In the genomic region with DNA sequence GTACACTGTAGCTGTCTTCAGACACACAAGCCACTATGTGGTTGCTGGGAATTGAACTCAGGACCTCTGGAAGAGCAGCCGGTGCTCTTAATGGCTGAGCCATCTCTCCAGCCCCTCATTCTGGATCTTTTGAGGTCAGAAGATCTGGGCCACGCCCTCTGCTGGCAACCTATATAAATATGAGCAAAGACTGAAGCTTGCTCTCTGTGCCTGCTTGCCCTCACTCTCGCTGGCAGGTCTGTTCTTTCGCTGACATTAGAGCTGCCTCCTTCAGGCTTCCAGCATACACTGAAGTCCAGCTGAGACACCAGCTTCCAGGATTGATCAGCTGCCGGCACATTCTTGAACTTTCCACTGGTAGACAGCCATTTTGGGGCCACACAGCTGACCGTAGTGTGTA, we compare ENCODE assay signal across 18 mouse cellular contexts. TPM values are rescaled to one million over a fixed set of nuclear protein-coding genes. Genes with fewer than 3 reads are reported as not detected.
A peak's percentile ranks its signal among the peaks of the same experiment; 100 is the strongest.
DNase-seq lines count a peak whose midpoint lies in the region; ATAC-seq and TF ChIP-seq lines count a peak whose summit lies in the region.
"Had no signal": no experiment of that assay in that cellular context is flagged by ENCODE, and none has a peak within 500 bp of the region (broad histone marks: within the 10 kb centered on the region; RNA-seq: fewer than 3 reads in every experiment).

No protein-coding gene starts in this region.

- no peak overlapping the region for H3K9ac ChIP-seq in MEL (ENCODE audit: control insufficient read depth, low read depth, low read length, poor library complexity, severe bottlenecking)
- H3K9ac ChIP-seq: forebrain, embryonic 13.5 days; hindbrain, embryonic 15.5 days; limb, embryonic 15.5 days; lung, embryonic 14.5 days; neural tube, embryonic 12.5 days had no signal

- peaks cover 17% of the 10 kb centered on the region for H3K4me1 ChIP-seq in lung, adult 2 months (ENCODE audit: control insufficient read depth, insufficient read depth, low read length)
- H3K4me1 ChIP-seq in MEL (ENCODE audit: control insufficient read depth in 1 of 2, insufficient read depth in 2 of 2, low read length in 2 of 2): no peaks in the 10 kb centered on the region
- H3K4me1 ChIP-seq in small intestine, adult 2 months (ENCODE audit: control insufficient read depth, insufficient read depth, insufficient read length, low read length): peaks cover 3% of the 10 kb centered on the region; the same call in 1 of the 2 replicates

- 0 out of 2 replicates have a peak, but pooled peaks have one; percentile 6 for TF ChIP-seq CTCF in lung, adult 2 months (IDR thresholded peaks at IDR 0.05; ENCODE audit: insufficient read depth, low read length)
- TF ChIP-seq CTCF in MEL (IDR thresholded peaks at IDR 0.05 in 2 of 3, conservative IDR thresholded peaks at IDR 0.05 in 1 of 3; ENCODE audit: control insufficient read depth in 1 of 3, insufficient read depth in 1 of 3, low read depth in 2 of 3, low read length in 3 of 3, poor library complexity in 1 of 3, severe bottlenecking in 1 of 3): peak in 1 of 3 experiments; percentile 21; a peak in 1 of 6 replicates
- peak; percentile 16; the same call in 1 of the 2 replicates for TF ChIP-seq CTCF in small intestine, adult 2 months (IDR thresholded peaks at IDR 0.05; ENCODE audit: extremely low read depth, insufficient read length, insufficient replicate concordance, low read depth, low read length)

- no peak for TF ChIP-seq POLR2A in lung, adult 2 months (IDR thresholded peaks at IDR 0.05; ENCODE audit: borderline replicate concordance, extremely low read depth, low read depth, low read length)
- TF ChIP-seq POLR2A in MEL (IDR thresholded peaks at IDR 0.05; ENCODE audit: control insufficient read depth in 1 of 2, insufficient read depth in 1 of 2, low read depth in 1 of 2, low read length in 2 of 2, poor library complexity in 1 of 2): no peak
- no peak for TF ChIP-seq POLR2A in small intestine, adult 2 months (IDR thresholded peaks at IDR 0.05; ENCODE audit: low read depth, low read length)

- H3K9me3 ChIP-seq in MEL (replicated peaks; ENCODE audit: insufficient read depth, low read length): no peaks in the 10 kb centered on the region
- H3K9me3 ChIP-seq: forebrain, embryonic 13.5 days; hindbrain, embryonic 15.5 days; limb, embryonic 15.5 days; neural tube, embryonic 12.5 days had no signal

- no peaks in the 10 kb centered on the region for H3K79me2 ChIP-seq in MEL (ENCODE audit: control insufficient read depth, insufficient read depth, low read length, poor library complexity)

- no peaks in the 10 kb centered on the region for H3K36me3 ChIP-seq in MEL (ENCODE audit: control insufficient read depth in 1 of 2, insufficient read depth in 2 of 2, low read length in 2 of 2)
- no peaks in the 10 kb centered on the region for H3K36me3 ChIP-seq in small intestine, adult 2 months (ENCODE audit: control insufficient read depth, insufficient read depth, low read length)
- H3K36me3 ChIP-seq: G1E; hindbrain, embryonic 15.5 days; limb, embryonic 15.5 days; neural tube, embryonic 12.5 days had no signal

- TF ChIP-seq RAD21 in MEL (IDR thresholded peaks at IDR 0.05; ENCODE audit: low read depth, low read length): no peak

- WGBS in lung, adult 2 months: 62% methylated on average over 6 of the region's 6 CpGs
- 56% methylated on average over 6 of the region's 6 CpGs for WGBS in small intestine, adult 2 months

- H3K27ac ChIP-seq in MEL (ENCODE audit: control insufficient read depth, low read depth, low read length): no peak overlapping the region
- no peak overlapping the region for H3K27ac ChIP-seq in small intestine, adult 2 months (ENCODE audit: insufficient read depth, low read depth, low read length)
- H3K27ac ChIP-seq: forebrain, embryonic 13.5 days; hindbrain, embryonic 15.5 days; limb, embryonic 15.5 days; neural tube, embryonic 12.5 days had no signal

- TF ChIP-seq EP300 in MEL (IDR thresholded peaks at IDR 0.05; ENCODE audit: low read depth in 1 of 2, low read length in 2 of 2): no peak

- no peak overlapping the region for H3K4me3 ChIP-seq in lung, adult 2 months (replicated peaks; ENCODE audit: extremely low read depth, low read depth, low read length)
- H3K4me3 ChIP-seq in MEL (ENCODE audit: control insufficient read depth in 1 of 2, insufficient read depth in 1 of 2, low read depth in 2 of 2, low read length in 2 of 2): no peak overlapping the region
- no peak overlapping the region for H3K4me3 ChIP-seq in small intestine, adult 2 months (ENCODE audit: low read depth, low read length)
- H3K4me3 ChIP-seq: forebrain, embryonic 13.5 days; hindbrain, embryonic 15.5 days; limb, embryonic 15.5 days; neural tube, embryonic 12.5 days had no signal

- intact Hi-C loops in gastrocnemius, postnatal 14 days (cut with DNase I; ENCODE audit: low total_unique reads): loop anchor here (2.0 to 5.0 kb wide), 2 partner anchors 115 to 129 kb away; no protein-coding TSS in a partner anchor

- peak; percentile 29 for DNase-seq in gastrocnemius, postnatal 14 days
- no peak for DNase-seq in gastrocnemius, postnatal 25 days
- DNase-seq in lung, adult 2 months: no peak
- DNase-seq in lung, postnatal 4 days: no peak
- DNase-seq in MEL (ENCODE audit: low read depth, low spot score): peak; percentile 20
- DNase-seq: adrenal gland, adult 2 months; cerebellum, adult 11 months; cerebellum, postnatal 36 days; kidney, adult 9 months; lung, embryonic 14.5 days; thymus, postnatal 4 days had no signal

- ATAC-seq in erythroblast, adult 5-6 weeks (replicated peaks; ENCODE audit: low FRiP score, poor library complexity, severe bottlenecking): no peak
- ATAC-seq: forebrain, embryonic 13.5 days had no signal

- no peaks in the 10 kb centered on the region for H3K27me3 ChIP-seq in MEL (ENCODE audit: control insufficient read depth in 1 of 2, insufficient read depth in 2 of 2, low read length in 2 of 2)
- no peaks in the 10 kb centered on the region; the same call in 1 of the 2 replicates for H3K27me3 ChIP-seq in small intestine, adult 2 months (ENCODE audit: control insufficient read depth, insufficient read depth, low read length)
- H3K27me3 ChIP-seq: hindbrain, embryonic 15.5 days; limb, embryonic 15.5 days; neural tube, embryonic 12.5 days had no signal

TF ChIP-seq in MEL, 35 proteins besides CTCF, POLR2A, EP300 and RAD21:
- TF ChIP-seq SMC3 (IDR thresholded peaks at IDR 0.05; ENCODE audit: low read depth, low read length) (peak; percentile 14; the same call in 1 of the 2 replicates), MEF2A (IDR thresholded peaks at IDR 0.05; ENCODE audit: extremely low read depth, insufficient replicate concordance, low read depth, low read length, poor library complexity, severe bottlenecking) (no peak)

RNA-seq across cellular contexts. Expression of a gene that starts 23.2 kb away (rescaled TPM):
- total RNA-seq in gastrocnemius, postnatal 14 days (2021): 1 to 10 TPM; 3.7 to 4.5 TPM
- total RNA-seq in gastrocnemius, postnatal 25 days (2021): 10 to 100 TPM in 1 of 2 experiments, 1 to 10 TPM in 1; 8.6 to 11.1 TPM
- 72.5 and 75.9 TPM in 2 replicates for polyA plus RNA-seq in lung, adult 2 months (2012; rRNA removed)
- 2.9 and 3.7 TPM in 2 replicates for total RNA-seq in MEL (2012; rRNA removed)
- 10 to 100 TPM in 1 of 2 experiments, not detected in 1; 11.1 TPM for polyA plus RNA-seq in MEL (2012; ENCODE audit: insufficient read depth in 1 of 2, insufficient read length in 2 of 2, low read depth in 1 of 2, low replicate concordance in 2 of 2, missing spikeins in 1 of 2)
- 9.9 and 32.8 TPM in 2 replicates for polyA plus RNA-seq in small intestine, adult 2 months (2012; rRNA removed)
- 2.1 and 6.9 TPM in 2 replicates for total RNA-seq in erythroblast, adult 5-6 weeks (2015; ENCODE audit: low replicate concordance)
- 4.5 and 6.4 TPM in 2 replicates for total RNA-seq in erythroblast, adult 5-6 weeks (2017; ENCODE audit: low replicate concordance)

RNA-seq across cellular contexts. Expression of a gene that starts 56.2 kb away (rescaled TPM):
- total RNA-seq in gastrocnemius, postnatal 14 days (2021): 1 to 10 TPM; 4.7 to 7.9 TPM
- total RNA-seq in gastrocnemius, postnatal 25 days (2021): 1 to 10 TPM; 2.3 to 4.0 TPM
- 29.7 and 36.7 TPM in 2 replicates for polyA plus RNA-seq in lung, adult 2 months (2012; rRNA removed)
- 17.2 and 22.2 TPM in 2 replicates for total RNA-seq in MEL (2012; rRNA removed)
- 10 to 100 TPM in 1 of 2 experiments, not detected in 1; 38.6 TPM for polyA plus RNA-seq in MEL (2012; ENCODE audit: insufficient read depth in 1 of 2, insufficient read length in 2 of 2, low read depth in 1 of 2, low replicate concordance in 2 of 2, missing spikeins in 1 of 2)
- 9.3 and 21.1 TPM in 2 replicates for polyA plus RNA-seq in small intestine, adult 2 months (2012; rRNA removed)
- 79.8 and 80.1 TPM in 2 replicates for total RNA-seq in erythroblast, adult 5-6 weeks (2015; ENCODE audit: low replicate concordance)
- total RNA-seq in erythroblast, adult 5-6 weeks (2017; ENCODE audit: low replicate concordance): 73.5 and 75.2 TPM in 2 replicates

Comparison
In these comparisons a context has a peak if more than half of its experiments do, and no peak if none do; other contexts are left out.
1. DNase-seq: peak in gastrocnemius, postnatal 14 days (single experiment) and MEL (single experiment); none in gastrocnemius, postnatal 25 days (single experiment), lung, adult 2 months (single experiment) and lung, postnatal 4 days (0 of 2).